Mouse (Mus musculus) ES-Bruce4 (cell line): ENCODE results near the gene Psd4.

ENCODE experiments used
- CTCF ChIP-seq: IDR thresholded peaks from one replicate; pipeline ENCODE4 v1.8.1; 2011; ENCODE audit warnings: low read depth, low read length
- POLR2A ChIP-seq: IDR thresholded peaks from one replicate; pipeline ENCODE4 v1.8.1; 2011; ENCODE audit warnings: low read length; ENCODE audit not compliant: insufficient read depth

- TF ChIP-seq CTCF (no peak), POLR2A (no peak)
These were observed 89.5 kb downstream of the Psd4 start for GRCm38 (mm10) chr2:24456841-24457240.
